Comparison of ENCODE assay signal across 17 mouse cellular contexts in the genomic region with DNA sequence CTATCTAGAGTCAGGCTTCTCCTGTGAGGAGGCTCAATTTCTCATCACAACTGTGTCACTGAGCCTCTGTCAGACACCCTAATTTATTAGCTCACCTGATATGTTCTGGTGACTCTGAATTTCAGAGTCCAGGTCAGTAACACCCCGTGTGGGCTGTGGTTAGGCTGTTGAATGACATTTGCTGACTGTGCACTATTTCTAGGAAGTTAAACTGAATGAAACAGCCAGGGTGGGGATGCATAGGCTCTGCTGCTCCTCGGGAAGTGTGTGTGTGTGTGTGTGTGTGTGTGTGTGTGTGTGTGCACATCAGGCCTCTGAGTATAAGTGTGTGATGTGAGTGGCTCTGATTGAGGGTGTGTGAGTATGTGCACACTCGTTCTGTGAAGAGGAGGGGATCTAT. TPM values are rescaled to one million over a fixed set of nuclear protein-coding genes. Genes with fewer than 3 reads are reported as not detected.
A peak's percentile ranks its signal among the peaks of the same experiment; 100 is the strongest.
DNase-seq lines count a peak whose midpoint lies in the region; ATAC-seq and TF ChIP-seq lines count a peak whose summit lies in the region.
"Had no signal": no experiment of that assay in that cellular context is flagged by ENCODE, and none has a peak within 500 bp of the region (broad histone marks: within the 10 kb centered on the region; RNA-seq: fewer than 3 reads in every experiment).

No protein-coding gene starts in this region.

- no peak for TF ChIP-seq EP300 in liver, postnatal 0 days (IDR thresholded peaks at IDR 0.05; ENCODE audit: low read depth)
- TF ChIP-seq EP300 in stomach, postnatal 0 days (optimal IDR thresholded peaks at IDR 0.05), result no peak

- H3K4me1 ChIP-seq in embryonic facial prominence, embryonic 14.5 days (ENCODE audit: control insufficient read depth, insufficient read depth, low read length), result peaks cover 4% of the 10 kb centered on the region; the same call in 1 of the 2 replicates
- H3K4me1 ChIP-seq in embryonic facial prominence, embryonic 10.5 days, result peaks cover 26% of the 10 kb centered on the region
- no peaks in the 10 kb centered on the region for H3K4me1 ChIP-seq in liver, postnatal 0 days (ENCODE audit: insufficient read depth)
- H3K4me1 ChIP-seq in liver, embryonic 12.5 days, result no peaks in the 10 kb centered on the region
- H3K4me1 ChIP-seq in intestine, embryonic 16.5 days (ENCODE audit: control insufficient read depth, insufficient read depth, low read length), result no peaks in the 10 kb centered on the region
- H3K4me1 ChIP-seq in stomach, postnatal 0 days (replicated peaks; ENCODE audit: control insufficient read depth, insufficient read depth), result no peaks in the 10 kb centered on the region
- H3K4me1 ChIP-seq: forebrain, embryonic 15.5 days; hindbrain, embryonic 15.5 days; midbrain, embryonic 10.5 days had no signal

- peak; percentile 41 for DNase-seq in embryonic facial prominence, embryonic 14.5 days (ENCODE audit: low spot score)
- DNase-seq in embryonic facial prominence, embryonic 10.5 days (ENCODE audit: low spot score), result no peak
- no peak for DNase-seq in liver, postnatal 0 days
- no peak for DNase-seq in stomach, postnatal 0 days (ENCODE audit: low spot score)
- no peak for DNase-seq in adrenal gland, postnatal 25 days
- DNase-seq in Muller cell, postnatal 12 days (ENCODE audit: inconsistent ontology term), result no peak
- DNase-seq: cerebellum, adult 11-12 months; left cerebral cortex, postnatal 4 days; lung, adult 18-20 months; right cerebral cortex, postnatal 25 days; thymus, postnatal 25 days had no signal

- no peak overlapping the region for H3K27ac ChIP-seq in embryonic facial prominence, embryonic 14.5 days (replicated peaks; ENCODE audit: low read depth, low read length)
- H3K27ac ChIP-seq in embryonic facial prominence, embryonic 10.5 days (replicated peaks), result no peak overlapping the region
- no peak overlapping the region for H3K27ac ChIP-seq in liver, postnatal 0 days (ENCODE audit: low read depth)
- no peak overlapping the region for H3K27ac ChIP-seq in liver, embryonic 12.5 days
- peak overlapping the region; percentile 28; the same call in 1 of the 2 replicates for H3K27ac ChIP-seq in intestine, embryonic 16.5 days (ENCODE audit: low read length)
- no peak overlapping the region for H3K27ac ChIP-seq in stomach, postnatal 0 days (replicated peaks)
- H3K27ac ChIP-seq: forebrain, embryonic 15.5 days; hindbrain, embryonic 15.5 days; midbrain, embryonic 10.5 days had no signal

- H3K36me3 ChIP-seq in embryonic facial prominence, embryonic 14.5 days (ENCODE audit: control insufficient read depth, insufficient read depth, low read length), result no peaks in the 10 kb centered on the region
- no peaks in the 10 kb centered on the region for H3K36me3 ChIP-seq in embryonic facial prominence, embryonic 10.5 days (replicated peaks)
- H3K36me3 ChIP-seq in liver, postnatal 0 days (replicated peaks; ENCODE audit: insufficient read depth, low read length), result no peaks in the 10 kb centered on the region
- H3K36me3 ChIP-seq in liver, embryonic 12.5 days, result no peaks in the 10 kb centered on the region
- H3K36me3 ChIP-seq in intestine, embryonic 16.5 days (ENCODE audit: control insufficient read depth, insufficient read depth, low read length), result no peaks in the 10 kb centered on the region
- H3K36me3 ChIP-seq in stomach, postnatal 0 days (ENCODE audit: control insufficient read depth, insufficient read depth, low read length), result no peaks in the 10 kb centered on the region
- H3K36me3 ChIP-seq: forebrain, embryonic 15.5 days; G1E; hindbrain, embryonic 15.5 days; midbrain, embryonic 10.5 days had no signal

- H3K27me3 ChIP-seq in embryonic facial prominence, embryonic 14.5 days (replicated peaks; ENCODE audit: control insufficient read depth, insufficient read depth, low read length), result no peaks in the 10 kb centered on the region
- H3K27me3 ChIP-seq in embryonic facial prominence, embryonic 10.5 days (replicated peaks; ENCODE audit: low read depth, poor library complexity, severe bottlenecking), result 0 out of 2 replicates have a peak, but pooled peaks cover 6% of the 10 kb centered on the region
- no peaks in the 10 kb centered on the region for H3K27me3 ChIP-seq in liver, postnatal 0 days (ENCODE audit: insufficient read depth, low read length)
- H3K27me3 ChIP-seq in liver, embryonic 12.5 days (replicated peaks), result peaks cover 17% of the 10 kb centered on the region; the same call in 1 of the 2 replicates
- no peaks in the 10 kb centered on the region for H3K27me3 ChIP-seq in intestine, embryonic 16.5 days (replicated peaks; ENCODE audit: control insufficient read depth, insufficient read depth, low read length)
- H3K27me3 ChIP-seq in stomach, postnatal 0 days (ENCODE audit: control insufficient read depth, insufficient read depth, low read length), result no peaks in the 10 kb centered on the region
- H3K27me3 ChIP-seq: forebrain, embryonic 15.5 days; hindbrain, embryonic 15.5 days had no signal

- no peak overlapping the region for H3K9ac ChIP-seq in embryonic facial prominence, embryonic 14.5 days (ENCODE audit: low read depth, low read length)
- no peak overlapping the region for H3K9ac ChIP-seq in liver, postnatal 0 days (replicated peaks)
- H3K9ac ChIP-seq in liver, embryonic 12.5 days, result no peak overlapping the region
- peak overlapping the region; percentile 21; the same call in 1 of the 2 replicates for H3K9ac ChIP-seq in intestine, embryonic 16.5 days (ENCODE audit: low read depth, low read length)
- no peak overlapping the region for H3K9ac ChIP-seq in stomach, postnatal 0 days (ENCODE audit: low read length)
- H3K9ac ChIP-seq: forebrain, embryonic 15.5 days; hindbrain, embryonic 15.5 days had no signal

- no peaks in the 10 kb centered on the region for H3K9me3 ChIP-seq in embryonic facial prominence, embryonic 14.5 days (ENCODE audit: control insufficient read depth, low read length)
- no peaks in the 10 kb centered on the region for H3K9me3 ChIP-seq in embryonic facial prominence, embryonic 10.5 days
- H3K9me3 ChIP-seq in liver, postnatal 0 days (ENCODE audit: low read length), result no peaks in the 10 kb centered on the region
- H3K9me3 ChIP-seq in liver, embryonic 12.5 days (replicated peaks), result no peaks in the 10 kb centered on the region
- H3K9me3 ChIP-seq in intestine, embryonic 16.5 days (ENCODE audit: control insufficient read depth, low read length), result no peaks in the 10 kb centered on the region
- no peaks in the 10 kb centered on the region for H3K9me3 ChIP-seq in stomach, postnatal 0 days (ENCODE audit: control insufficient read depth, low read length)
- H3K9me3 ChIP-seq: forebrain, embryonic 15.5 days; G1E; hindbrain, embryonic 15.5 days; midbrain, embryonic 10.5 days had no signal

- no peak overlapping the region for H3K4me2 ChIP-seq in embryonic facial prominence, embryonic 14.5 days (ENCODE audit: low read depth, low read length)
- no peak overlapping the region for H3K4me2 ChIP-seq in liver, postnatal 0 days (ENCODE audit: low read depth, low read length)
- H3K4me2 ChIP-seq in liver, embryonic 12.5 days, result no peak overlapping the region
- no peak overlapping the region for H3K4me2 ChIP-seq in intestine, embryonic 16.5 days (ENCODE audit: low read depth, low read length)
- no peak overlapping the region for H3K4me2 ChIP-seq in stomach, postnatal 0 days (replicated peaks; ENCODE audit: low read depth)
- H3K4me2 ChIP-seq: forebrain, embryonic 15.5 days; hindbrain, embryonic 15.5 days had no signal

- ATAC-seq in embryonic facial prominence, embryonic 14.5 days (ENCODE audit: low read depth), result no peak
- peak; percentile 35; the same call in 1 of the 2 replicates for ATAC-seq in liver, postnatal 0 days
- no peak for ATAC-seq in liver, embryonic 12.5 days
- peak; percentile 80 for ATAC-seq in intestine, embryonic 16.5 days
- peak; percentile 31; the same call in 1 of the 2 replicates for ATAC-seq in stomach, postnatal 0 days (ENCODE audit: low FRiP score, low TSS enrichment)
- ATAC-seq: forebrain, embryonic 15.5 days had no signal

- 35% methylated on average over 3 of the region's 3 CpGs for WGBS in embryonic facial prominence, embryonic 14.5 days
- WGBS in embryonic facial prominence, embryonic 10.5 days, result 64% methylated on average over 3 of the region's 3 CpGs
- WGBS in liver, postnatal 0 days (ENCODE audit: insufficient replicate concordance), result 26% methylated on average over 3 of the region's 3 CpGs
- 9% methylated on average over 3 of the region's 3 CpGs for WGBS in liver, embryonic 12.5 days (ENCODE audit: insufficient replicate concordance)
- 31% methylated on average over 3 of the region's 3 CpGs for WGBS in intestine, embryonic 16.5 days
- 33% methylated on average over 3 of the region's 3 CpGs for WGBS in stomach, postnatal 0 days

- no peak overlapping the region for H3K4me3 ChIP-seq in embryonic facial prominence, embryonic 14.5 days (ENCODE audit: low read depth, low read length)
- no peak overlapping the region for H3K4me3 ChIP-seq in embryonic facial prominence, embryonic 10.5 days
- no peak overlapping the region for H3K4me3 ChIP-seq in liver, postnatal 0 days (ENCODE audit: low read depth, low read length)
- no peak overlapping the region for H3K4me3 ChIP-seq in liver, embryonic 12.5 days
- H3K4me3 ChIP-seq in intestine, embryonic 16.5 days (ENCODE audit: low read length), result no peak overlapping the region
- H3K4me3 ChIP-seq in stomach, postnatal 0 days (ENCODE audit: low read depth, low read length), result no peak overlapping the region
- H3K4me3 ChIP-seq: forebrain, embryonic 15.5 days; hindbrain, embryonic 15.5 days; midbrain, embryonic 10.5 days had no signal

- TF ChIP-seq CTCF in liver, postnatal 0 days (IDR thresholded peaks at IDR 0.05; ENCODE audit: low read depth), result no peak
- no peak for TF ChIP-seq CTCF in stomach, postnatal 0 days (IDR thresholded peaks at IDR 0.05; ENCODE audit: low read depth)

RNA-seq across cellular contexts. Expression of gene Diexf, which starts 8.6 kb away (rescaled TPM):
- polyA plus RNA-seq in embryonic facial prominence, embryonic 14.5 days (2014; fragmentation: Nextera tagmentation; extraction: Ambion mirVana), result 8.6 and 9.6 TPM in 2 replicates
- polyA plus RNA-seq in embryonic facial prominence, embryonic 10.5 days (2016; fragmentation: Nextera tagmentation; extraction: Ambion mirVana), result 10.2 and 10.6 TPM in 2 replicates
- 1.5 and 1.9 TPM in 2 replicates for polyA plus RNA-seq in liver, postnatal 0 days (2015; fragmentation: Nextera tagmentation; extraction: Ambion mirVana)
- polyA plus RNA-seq in liver, embryonic 12.5 days (2016; fragmentation: Nextera tagmentation; extraction: Ambion mirVana), result 4.4 and 5.4 TPM in 2 replicates
- polyA plus RNA-seq in intestine, embryonic 16.5 days (2015; fragmentation: Nextera tagmentation; extraction: Ambion mirVana), result 5.0 and 9.2 TPM in 2 replicates
- polyA plus RNA-seq in stomach, postnatal 0 days (2015; fragmentation: Nextera tagmentation; extraction: Ambion mirVana), result 2.1 and 2.4 TPM in 2 replicates
- 23.3 and 23.4 TPM in 2 replicates for total RNA-seq in adrenal gland, postnatal 25 days (2021)

RNA-seq across cellular contexts. Expression of gene Irf6, which starts 14.2 kb away (rescaled TPM):
- 33.9 and 41.6 TPM in 2 replicates for polyA plus RNA-seq in embryonic facial prominence, embryonic 14.5 days (2014; fragmentation: Nextera tagmentation; extraction: Ambion mirVana)
- polyA plus RNA-seq in embryonic facial prominence, embryonic 10.5 days (2016; fragmentation: Nextera tagmentation; extraction: Ambion mirVana), result 9.0 and 11.1 TPM in 2 replicates
- polyA plus RNA-seq in liver, postnatal 0 days (2015; fragmentation: Nextera tagmentation; extraction: Ambion mirVana), result 6.5 and 9.7 TPM in 2 replicates
- 2.6 and 2.8 TPM in 2 replicates for polyA plus RNA-seq in liver, embryonic 12.5 days (2016; fragmentation: Nextera tagmentation; extraction: Ambion mirVana)
- polyA plus RNA-seq in intestine, embryonic 16.5 days (2015; fragmentation: Nextera tagmentation; extraction: Ambion mirVana), result 95.0 and 106 TPM in 2 replicates
- polyA plus RNA-seq in stomach, postnatal 0 days (2015; fragmentation: Nextera tagmentation; extraction: Ambion mirVana), result 40.7 and 45.0 TPM in 2 replicates
- 0.18 and 0.38 TPM in 2 replicates for total RNA-seq in adrenal gland, postnatal 25 days (2021)

RNA-seq across cellular contexts. Expression of gene A130010J15Rik, which starts 29.2 kb away (rescaled TPM):
- 12.3 and 16.0 TPM in 2 replicates for polyA plus RNA-seq in embryonic facial prominence, embryonic 14.5 days (2014; fragmentation: Nextera tagmentation; extraction: Ambion mirVana)
- 16.4 and 18.0 TPM in 2 replicates for polyA plus RNA-seq in embryonic facial prominence, embryonic 10.5 days (2016; fragmentation: Nextera tagmentation; extraction: Ambion mirVana)
- polyA plus RNA-seq in liver, postnatal 0 days (2015; fragmentation: Nextera tagmentation; extraction: Ambion mirVana), result 4.8 and 6.2 TPM in 2 replicates
- 6.9 and 7.7 TPM in 2 replicates for polyA plus RNA-seq in liver, embryonic 12.5 days (2016; fragmentation: Nextera tagmentation; extraction: Ambion mirVana)
- polyA plus RNA-seq in intestine, embryonic 16.5 days (2015; fragmentation: Nextera tagmentation; extraction: Ambion mirVana), result 13.0 and 13.7 TPM in 2 replicates
- 11.4 and 11.7 TPM in 2 replicates for polyA plus RNA-seq in stomach, postnatal 0 days (2015; fragmentation: Nextera tagmentation; extraction: Ambion mirVana)
- total RNA-seq in adrenal gland, postnatal 25 days (2021), result 1.6 and 4.9 TPM in 2 replicates

Comparison
In these comparisons a context has a peak if more than half of its experiments do, and no peak if none do; other contexts are left out.
1. ATAC-seq: peak in liver, postnatal 0 days (single experiment), intestine, embryonic 16.5 days (single experiment) and stomach, postnatal 0 days (single experiment); none in embryonic facial prominence, embryonic 14.5 days (single experiment) and liver, embryonic 12.5 days (single experiment).